Mouse (Mus musculus): ENCODE results near the gene Clpb.

GRCm38 (mm10) chr7:101835457-101836109, 172.2 kb downstream of the Clpb start:
- TF ChIP-seq POLR2A (IDR thresholded peaks at IDR 0.05; ENCODE audit: borderline replicate concordance, control insufficient read depth, low read depth, low read length), result no peak
- TF ChIP-seq CTCF (IDR thresholded peaks at IDR 0.05; ENCODE audit: control insufficient read depth, insufficient read depth, low read length), result no peak

Measured in bone marrow, adult 2 months (tissue).